Mouse (Mus musculus) midbrain, postnatal 0 days (tissue): ENCODE data around the gene Cux2. TPM values are rescaled to one million over a fixed set of nuclear protein-coding genes. Genes with fewer than 3 reads are reported as not detected.

Experiments
- ATAC-seq: fragments of 200-750 bp; cut with Nextera tagmentation; 2 replicates; pipeline ENCODE4 v1.8.0; 2017; ENCODE audit warnings: moderate number of reproducible peaks, mild to moderate bottlenecking, moderate TSS enrichment, moderate library complexity; ENCODE audit not compliant: low FRiP score
- DNase-seq: peaks from one replicate; pipeline ENCODE4 v3.0.0-alpha.2; 2015; ENCODE audit warnings: low spot score
- H3K27ac ChIP-seq: fragments of 300-500 bp; sonication (generic); 2 replicates; pipeline ENCODE4 v1.5.1; 2014; ENCODE audit warnings: low read depth, mild to moderate bottlenecking, low read length, mixed read lengths
- H3K27me3 ChIP-seq: fragments of 300-500 bp; sonication (generic); 2 replicates; pipeline ENCODE4 v1.6.1; 2014; ENCODE audit warnings: low read length, control low read depth, mixed read lengths; ENCODE audit not compliant: insufficient read depth
- H3K36me3 ChIP-seq: fragments of 300-500 bp; sonication (generic); 2 replicates; pipeline ENCODE4 v1.6.1; 2014; ENCODE audit warnings: low read length, control low read depth, mixed read lengths; ENCODE audit not compliant: insufficient read depth
- H3K4me1 ChIP-seq: fragments of 300-500 bp; sonication (generic); 2 replicates; pipeline ENCODE4 v1.6.1; 2014; ENCODE audit warnings: mild to moderate bottlenecking, control low read depth, antibody characterized with exemption, low read length, mixed read lengths; ENCODE audit not compliant: insufficient read depth
- H3K4me2 ChIP-seq: fragments of 300-500 bp; sonication (generic); 2 replicates; pipeline ENCODE4 v1.6.1; 2014; ENCODE audit warnings: low read depth, mild to moderate bottlenecking, low read length, mixed read lengths; ENCODE audit not compliant: poor library complexity, severe bottlenecking
- H3K4me3 ChIP-seq: fragments of 300-500 bp; sonication (generic); 2 replicates; pipeline ENCODE4 v1.5.1; 2014; ENCODE audit warnings: low read depth, mild to moderate bottlenecking, low read length, moderate library complexity
- H3K9ac ChIP-seq: fragments of 300-500 bp; sonication (generic); replicated peaks from 2 replicates; pipeline ENCODE4 v1.6.1; 2014; ENCODE audit warnings: mild to moderate bottlenecking, low read length, moderate library complexity, mixed read lengths; ENCODE audit not compliant: poor library complexity, severe bottlenecking
- H3K9me3 ChIP-seq: fragments of 300-500 bp; sonication (generic); 2 replicates; pipeline ENCODE4 v1.6.1; 2016; ENCODE audit warnings: low read length, control low read depth
- CTCF ChIP-seq: IDR thresholded peaks from 2 replicates; pipeline ENCODE4 v1.5.1; 2016; ENCODE audit warnings: antibody characterized with exemption, mild to moderate bottlenecking
- WGBS: fragments of 180-500 bp; shearing (Covaris S2); extraction: QIAGEN DNeasy Blood & Tissue Kit; methylation state at CpG from one replicate; pipeline ENCODE4 v1.1.7; 2014; 5-methylcytosine and 5-hydroxymethylcytosine counted together
- polyA plus RNA-seq: library from polyadenylated mRNA; unstranded; fragments of >200 nt; fragmentation: Nextera tagmentation; extraction: Ambion mirVana; gene quantifications from 2 replicates; pipeline ENCODE4 v1.2.1, GENCODE M21; 2015
- total RNA-seq: library from RNA; depleted of rRNA; stranded (reverse); fragments of >200 nt; gene quantifications from 2 replicates; pipeline ENCODE4 v1.2.3, GENCODE M21; 2014

Gene Cux2
- total and polyA plus RNA-seq, 2 experiments from 2014 or later = 17.4 to 40.1 TPM

DNA sequence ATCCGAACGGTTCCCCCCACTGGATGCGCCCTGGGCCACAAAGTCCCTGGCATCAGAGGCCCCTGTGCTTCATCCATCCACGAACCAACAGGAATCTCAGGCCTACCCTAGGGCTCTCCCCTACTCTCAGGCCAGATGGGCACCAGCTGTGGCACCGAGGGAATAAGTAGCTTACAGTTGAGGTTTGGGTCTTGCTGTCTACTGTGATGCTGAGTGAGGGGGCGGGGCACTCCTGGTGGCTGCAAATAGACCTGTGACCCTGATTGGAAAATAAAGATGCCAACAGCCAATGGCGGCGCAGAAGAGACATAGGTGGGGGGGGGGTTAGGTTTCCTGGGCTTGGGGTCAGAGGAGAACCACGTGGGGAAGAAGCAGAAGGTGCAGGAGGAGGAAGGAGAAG, 38.6 kb downstream of the Cux2 start:
- Histone ChIP-seq H3K4me3 (no peak overlapping the region), H3K9ac (no peak overlapping the region), H3K36me3 (no peaks in the 10 kb centered on the region), H3K27ac (no peak overlapping the region), H3K4me2 (no peak overlapping the region), H3K27me3 (no peaks in the 10 kb centered on the region), H3K9me3 (no peaks in the 10 kb centered on the region), H3K4me1 (no peaks in the 10 kb centered on the region)
- ATAC-seq (no peak), DNase-seq (no peak)
- 39% methylated on average over 9 of the region's 9 CpGs for WGBS
- TF ChIP-seq CTCF = no peak

DNA sequence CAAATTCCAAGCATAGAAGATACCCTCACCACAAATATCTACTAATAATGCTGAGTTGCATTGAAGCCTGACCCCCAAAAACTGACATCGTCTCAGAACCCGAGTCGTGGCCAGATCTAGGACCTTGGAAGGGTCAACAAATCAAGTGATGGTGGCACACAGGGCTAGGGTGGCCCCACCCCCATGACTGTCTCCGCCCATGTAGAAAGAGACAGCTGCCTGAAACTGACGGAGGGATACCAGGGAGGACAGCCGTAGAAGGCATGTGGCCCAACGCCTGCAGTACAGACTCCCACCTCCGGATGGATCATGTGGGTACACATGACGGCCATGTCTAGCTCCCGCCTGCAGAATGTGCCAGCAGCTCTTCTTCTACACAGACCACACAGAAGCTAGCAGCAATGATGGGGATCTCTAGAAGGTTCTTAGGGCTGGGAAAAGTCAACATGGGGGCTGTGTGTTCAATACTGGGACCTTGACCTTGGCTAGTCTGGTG, 41.9 kb downstream of the Cux2 start:
- Histone ChIP-seq H3K27me3 (no peaks in the 10 kb centered on the region), H3K27ac (no peak overlapping the region), H3K36me3 (no peaks in the 10 kb centered on the region), H3K4me1 (no peaks in the 10 kb centered on the region; the same call in 1 of the 2 replicates), H3K4me2 (no peak overlapping the region), H3K4me3 (no peak overlapping the region), H3K9ac (no peak overlapping the region), H3K9me3 (no peaks in the 10 kb centered on the region)
- DNase-seq (no peak), ATAC-seq (no peak)
- no peak for TF ChIP-seq CTCF
- 94% methylated on average over 10 of the region's 10 CpGs for WGBS

DNA sequence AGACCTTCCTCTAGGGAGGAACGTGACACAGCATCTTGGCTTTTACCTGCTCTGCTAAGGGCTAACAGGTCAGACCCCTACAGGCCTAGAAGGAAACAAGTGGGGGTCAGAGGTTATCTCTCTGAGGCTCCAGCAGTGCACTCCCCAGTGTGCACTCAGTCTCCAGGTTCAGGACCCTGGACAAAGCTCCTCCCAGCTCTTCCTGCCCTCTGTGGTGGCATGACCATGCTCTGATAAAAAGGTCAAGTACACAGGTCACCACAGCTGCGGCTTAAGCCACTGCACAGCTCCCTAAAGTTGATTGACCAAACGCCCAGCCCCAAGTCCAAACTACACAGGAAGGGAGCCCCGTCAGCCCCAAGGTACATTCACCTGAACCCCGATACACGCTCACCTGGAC, 46.4 kb downstream of the Cux2 start:
- H3K9me3 ChIP-seq = no peaks in the 10 kb centered on the region
- H3K4me1 ChIP-seq = peaks cover 3% of the 10 kb centered on the region; the same call in 1 of the 2 replicates
- no peaks in the 10 kb centered on the region for H3K27me3 ChIP-seq
- H3K4me3 ChIP-seq = no peak overlapping the region
- no peak for DNase-seq
- WGBS = 73% methylated on average over 6 of the region's 6 CpGs
- no peak overlapping the region for H3K4me2 ChIP-seq
- no peak for TF ChIP-seq CTCF
- H3K9ac ChIP-seq = no peak overlapping the region
- H3K27ac ChIP-seq = no peak overlapping the region
- ATAC-seq = no peak
- H3K36me3 ChIP-seq = no peaks in the 10 kb centered on the region

DNA sequence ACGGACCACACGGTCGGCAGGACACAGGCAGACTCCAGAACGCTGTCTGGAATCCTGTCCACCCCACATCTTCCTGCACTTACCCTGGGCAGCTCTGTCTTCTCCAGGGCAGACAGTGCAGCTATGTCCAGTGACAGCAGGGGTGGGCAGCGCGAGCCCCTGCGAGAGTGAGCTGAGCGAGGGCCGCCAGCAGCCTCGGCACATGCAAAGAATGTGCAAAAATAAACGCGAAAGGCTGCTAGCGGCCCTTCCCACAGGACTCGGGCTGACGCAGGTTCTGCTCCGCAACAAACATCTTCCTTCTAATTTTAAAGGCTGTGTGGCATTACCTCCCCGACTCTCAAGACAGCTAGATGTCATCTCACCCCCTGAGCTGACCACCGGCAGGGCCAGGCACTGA, 47.8 kb downstream of the Cux2 start:
- Histone ChIP-seq H3K9ac (no peak overlapping the region), H3K27me3 (no peaks in the 10 kb centered on the region), H3K27ac (no peak overlapping the region), H3K4me2 (no peak overlapping the region), H3K4me1 (peaks cover 3% of the 10 kb centered on the region; the same call in 1 of the 2 replicates), H3K4me3 (no peak overlapping the region), H3K9me3 (no peaks in the 10 kb centered on the region), H3K36me3 (no peaks in the 10 kb centered on the region)
- no peak for TF ChIP-seq CTCF
- no peak for ATAC-seq
- no peak for DNase-seq
- WGBS = 48% methylated on average over 18 of the region's 18 CpGs

DNA sequence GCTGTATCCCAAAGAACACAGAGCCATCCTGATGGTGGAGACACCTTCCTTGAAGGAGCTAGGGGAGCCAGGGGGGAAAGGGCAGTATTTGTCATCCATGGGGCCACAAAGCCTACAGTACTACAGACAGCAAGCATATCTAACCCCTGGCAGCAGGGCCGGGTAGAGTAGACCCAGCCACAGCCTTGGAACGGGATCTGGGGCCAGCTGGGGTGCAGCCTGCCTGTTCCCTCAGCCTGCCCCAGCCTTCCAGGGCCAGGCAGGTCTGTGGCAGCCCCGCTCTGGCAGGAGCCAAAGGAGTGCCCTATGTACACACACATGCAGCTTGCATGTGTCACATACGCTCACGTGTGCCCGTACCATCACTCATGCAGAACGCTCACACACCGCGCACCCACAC, 48.6 kb downstream of the Cux2 start:
- no peak for DNase-seq
- Histone ChIP-seq H3K27me3 (no peaks in the 10 kb centered on the region), H3K9ac (no peak overlapping the region), H3K27ac (no peak overlapping the region), H3K9me3 (no peaks in the 10 kb centered on the region), H3K4me2 (no peak overlapping the region), H3K36me3 (no peaks in the 10 kb centered on the region), H3K4me1 (peaks cover 3% of the 10 kb centered on the region; the same call in 1 of the 2 replicates), H3K4me3 (no peak overlapping the region)
- no peak for ATAC-seq
- no peak for TF ChIP-seq CTCF
- WGBS = 92% methylated on average over 9 of the region's 9 CpGs

DNA sequence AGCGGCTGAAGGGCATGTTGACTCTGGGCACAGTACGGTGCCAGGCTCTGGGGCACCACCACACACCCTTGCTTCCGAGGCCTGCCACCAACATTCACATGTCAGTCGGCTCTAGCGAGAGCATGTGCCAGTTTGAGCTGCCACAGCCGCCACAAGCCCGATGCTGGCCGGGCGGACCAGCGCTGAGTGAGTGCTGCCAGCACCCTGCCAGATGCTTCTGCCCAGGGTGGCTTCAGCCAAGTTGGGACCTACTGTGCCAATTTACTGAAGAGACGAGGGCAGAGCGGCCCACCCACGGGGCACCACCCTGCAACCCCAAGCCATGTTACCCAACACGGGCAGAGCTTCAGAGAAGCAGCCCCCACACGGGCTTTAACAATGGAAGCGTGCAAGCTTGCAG, 49.5 kb downstream of the Cux2 start:
- DNase-seq (peak; percentile 33), ATAC-seq (no peak)
- Histone ChIP-seq H3K36me3 (no peaks in the 10 kb centered on the region), H3K27me3 (no peaks in the 10 kb centered on the region), H3K4me1 (peaks cover 3% of the 10 kb centered on the region; the same call in 1 of the 2 replicates), H3K9me3 (no peaks in the 10 kb centered on the region), H3K4me2 (no peak overlapping the region), H3K27ac (no peak overlapping the region), H3K4me3 (no peak overlapping the region), H3K9ac (no peak overlapping the region)
- WGBS = 80% methylated on average over 16 of the region's 16 CpGs
- no peak for TF ChIP-seq CTCF
